In the genomic region with DNA sequence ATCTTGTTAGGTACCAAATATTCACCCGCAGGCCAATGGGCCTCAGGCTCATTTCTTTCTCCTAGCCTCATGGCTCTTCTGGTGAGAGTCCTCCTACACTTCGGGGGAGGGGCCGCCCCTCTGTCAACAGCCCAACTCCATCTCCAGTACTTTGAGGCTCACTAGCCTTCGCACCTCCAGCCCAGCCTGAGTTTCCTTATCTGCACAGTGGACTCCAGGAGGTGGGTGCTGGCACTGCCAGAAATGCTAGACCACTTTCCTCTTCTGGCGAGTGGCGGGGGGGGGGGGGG, we compare ENCODE assay signal across 9 mouse cellular contexts. TPM values are rescaled to one million over a fixed set of nuclear protein-coding genes. Genes with fewer than 3 reads are reported as not detected.
A peak's percentile ranks its signal among the peaks of the same experiment; 100 is the strongest.
DNase-seq lines count a peak whose midpoint lies in the region; ATAC-seq lines count a peak whose summit lies in the region.
"Had no signal": no experiment of that assay in that cellular context is flagged by ENCODE, and none has a peak within 500 bp of the region (broad histone marks: within the 10 kb centered on the region; RNA-seq: fewer than 3 reads in every experiment).

No protein-coding gene starts in this region.

- H3K4me1 ChIP-seq in kidney, embryonic 14.5 days (ENCODE audit: control insufficient read depth, insufficient read depth, low read length): peaks cover 61% of the 10 kb centered on the region
- peaks cover 68% of the 10 kb centered on the region for H3K4me1 ChIP-seq in embryonic facial prominence, embryonic 15.5 days
- H3K4me1 ChIP-seq in intestine, embryonic 16.5 days (ENCODE audit: control insufficient read depth, insufficient read depth, low read length): peaks cover 44% of the 10 kb centered on the region

- no peak for ATAC-seq in kidney, embryonic 14.5 days (ENCODE audit: low FRiP score, low TSS enrichment)
- no peak for ATAC-seq in embryonic facial prominence, embryonic 15.5 days (ENCODE audit: insufficient number of reproducible peaks, low FRiP score, low TSS enrichment, low read depth)
- ATAC-seq in intestine, embryonic 16.5 days: no peak
- no peak for ATAC-seq in granulocyte monocyte progenitor cell, adult 5-6 weeks (replicated peaks; ENCODE audit: poor library complexity, severe bottlenecking)
- ATAC-seq in activated CD4-positive, CD25-positive, alpha-beta regulatory T cell, adult 4 months: no peak
- no peak for ATAC-seq in monocyte, adult 5-6 weeks (replicated peaks; ENCODE audit: insufficient number of reproducible peaks, low FRiP score, low TSS enrichment, poor library complexity, severe bottlenecking)

- H3K27ac ChIP-seq in kidney, embryonic 14.5 days (ENCODE audit: low read depth, low read length): peak overlapping the region; percentile 92
- peak overlapping the region; percentile 92 for H3K27ac ChIP-seq in embryonic facial prominence, embryonic 15.5 days (replicated peaks)
- H3K27ac ChIP-seq in intestine, embryonic 16.5 days (ENCODE audit: low read length): peak overlapping the region; percentile 58

- no peak overlapping the region for H3K4me3 ChIP-seq in kidney, embryonic 14.5 days (ENCODE audit: low read length)
- no peak overlapping the region for H3K4me3 ChIP-seq in embryonic facial prominence, embryonic 15.5 days (replicated peaks)
- H3K4me3 ChIP-seq in intestine, embryonic 16.5 days (ENCODE audit: low read length): no peak overlapping the region
- H3K4me3 ChIP-seq: erythroblast, embryonic 14.5 days had no signal

- H3K27me3 ChIP-seq in kidney, embryonic 14.5 days (ENCODE audit: control insufficient read depth, insufficient read depth, low read length): no peaks in the 10 kb centered on the region
- no peaks in the 10 kb centered on the region for H3K27me3 ChIP-seq in embryonic facial prominence, embryonic 15.5 days
- H3K27me3 ChIP-seq in intestine, embryonic 16.5 days (replicated peaks; ENCODE audit: control insufficient read depth, insufficient read depth, low read length): no peaks in the 10 kb centered on the region

- H3K36me3 ChIP-seq in kidney, embryonic 14.5 days (ENCODE audit: control insufficient read depth, insufficient read depth, low read length): no peaks in the 10 kb centered on the region
- no peaks in the 10 kb centered on the region for H3K36me3 ChIP-seq in embryonic facial prominence, embryonic 15.5 days
- H3K36me3 ChIP-seq in intestine, embryonic 16.5 days (ENCODE audit: control insufficient read depth, insufficient read depth, low read length): no peaks in the 10 kb centered on the region

- WGBS in kidney, embryonic 14.5 days: 7% methylated on average over 4 of the region's 6 CpGs
- 18% methylated on average over 4 of the region's 6 CpGs for WGBS in embryonic facial prominence, embryonic 15.5 days
- 19% methylated on average over 6 of the region's 6 CpGs for WGBS in intestine, embryonic 16.5 days

- H3K9me3 ChIP-seq in kidney, embryonic 14.5 days (ENCODE audit: control insufficient read depth, low read length): no peaks in the 10 kb centered on the region
- H3K9me3 ChIP-seq in embryonic facial prominence, embryonic 15.5 days (replicated peaks): no peaks in the 10 kb centered on the region
- H3K9me3 ChIP-seq in intestine, embryonic 16.5 days (ENCODE audit: control insufficient read depth, low read length): no peaks in the 10 kb centered on the region

- H3K4me2 ChIP-seq in kidney, embryonic 14.5 days (replicated peaks; ENCODE audit: low read depth, low read length): 0 out of 2 replicates have a peak overlapping the region, but pooled peaks have one; percentile 39
- H3K4me2 ChIP-seq in embryonic facial prominence, embryonic 15.5 days (replicated peaks): peak overlapping the region; percentile 47
- peak overlapping the region; percentile 24; the same call in 1 of the 2 replicates for H3K4me2 ChIP-seq in intestine, embryonic 16.5 days (ENCODE audit: low read depth, low read length)

- peak overlapping the region; percentile 52; the same call in 1 of the 2 replicates for H3K9ac ChIP-seq in kidney, embryonic 14.5 days (ENCODE audit: low read depth, low read length)
- H3K9ac ChIP-seq in embryonic facial prominence, embryonic 15.5 days: no peak overlapping the region
- H3K9ac ChIP-seq in intestine, embryonic 16.5 days (ENCODE audit: low read depth, low read length): peak overlapping the region; percentile 59; the same call in 1 of the 2 replicates

- DNase-seq in kidney, postnatal 25 days: no peak
- DNase-seq in NIH3T3 (ENCODE audit: low read depth): peak; percentile 71

RNA-seq across cellular contexts. Expression of gene Cstad, which starts 10.9 kb away (rescaled TPM):
- polyA plus RNA-seq in kidney, embryonic 14.5 days (2014; fragmentation: Nextera tagmentation; extraction: Ambion mirVana): 0.91 and 1.7 TPM in 2 replicates
- 1.8 and 3.2 TPM in 2 replicates for polyA plus RNA-seq in embryonic facial prominence, embryonic 15.5 days (2015; fragmentation: Nextera tagmentation; extraction: Ambion mirVana)
- polyA plus RNA-seq in intestine, embryonic 16.5 days (2015; fragmentation: Nextera tagmentation; extraction: Ambion mirVana): 0.58 and 0.99 TPM in 2 replicates
- not detected in 2 replicates for total RNA-seq in granulocyte monocyte progenitor cell, adult 5-6 weeks (2014; fragmentation: Nextera tagmentation)
- total RNA-seq in granulocyte monocyte progenitor cell, adult 5-6 weeks (2017): not detected in 2 replicates
- polyA plus RNA-seq in activated CD4-positive, CD25-positive, alpha-beta regulatory T cell, adult 4 months (2017; shearing (Covaris generic)): 1 to 10 TPM; 1.2 to 2.0 TPM
- 4.5 to 7.0 TPM in 2 of 3 replicates, not detected in the other for total RNA-seq in monocyte, adult 5-6 weeks (2017)
- polyA plus RNA-seq: erythroblast, embryonic 14.5 days had no signal
